Mouse (Mus musculus) liver, embryonic 16.5 days (tissue): ENCODE data around the gene Ache. TPM values are rescaled to one million over a fixed set of nuclear protein-coding genes. Genes with fewer than 3 reads are reported as not detected.

ENCODE experiments used
- microRNA-seq: library from miRNA; unstranded; fragments of <30 nt; microRNA quantifications from one replicate; pipeline ENCODE4, GENCODE M21; 2016
- polyA plus RNA-seq: library from polyadenylated mRNA; unstranded; fragments of >200 nt; fragmentation: Nextera tagmentation; extraction: Ambion mirVana; gene quantifications from 2 replicates; pipeline ENCODE4 v1.2.1, GENCODE M21; 2015

Ache gene
- polyA plus RNA-seq, 1 experiment from 2014 or later, result 18.6 TPM

Small RNA genes lying within 50 kb of the gene (microRNA-seq; reads per million reads assigned to microRNA genes)
- gene Mir7036 (not detected), gene Mir8116 (not detected)

Other genes starting within 250 kb of the Ache start
- 68.6 and 73.3 TPM in 2 replicates for gene Ap1s1, start 241.4 kb upstream of the Ache start, polyA plus RNA-seq
- 0.30 and 0.34 TPM in 2 replicates for gene Serpine1, start 215.3 kb upstream of the Ache start, polyA plus RNA-seq
- 13.7 and 13.8 TPM in 2 replicates for gene Trim56, start 171.3 kb upstream of the Ache start, polyA plus RNA-seq
- gene Muc3, start 138.2 kb upstream of the Ache start, polyA plus RNA-seq, result not detected in 2 replicates
- 0.06 and 0.14 TPM in 2 replicates for gene Muc3a, start 75.1 kb upstream of the Ache start, polyA plus RNA-seq
- gene Ufsp1, start 7.1 kb downstream of the Ache start, polyA plus RNA-seq, result 7.0 and 7.8 TPM in 2 replicates
- gene Srrt, start 20.2 kb downstream of the Ache start, polyA plus RNA-seq, result 68.0 and 69.7 TPM in 2 replicates
- gene Trip6, start 26.9 kb downstream of the Ache start, polyA plus RNA-seq, result 9.3 and 9.6 TPM in 2 replicates
- 2.8 and 3.0 TPM in 2 replicates for gene Slc12a9, start 46.1 kb downstream of the Ache start, polyA plus RNA-seq
- 7.3 and 9.1 TPM in 2 replicates for gene Ephb4, start 62.6 kb downstream of the Ache start, polyA plus RNA-seq
- 0.07 and 0.11 TPM in 2 replicates for gene Zan, start 189.5 kb downstream of the Ache start, polyA plus RNA-seq
- 28.1 and 28.3 TPM in 2 replicates for gene Pop7, start 215.0 kb downstream of the Ache start, polyA plus RNA-seq
- 2.8 and 3.1 TPM in 2 replicates for gene Gigyf1, start 231.0 kb downstream of the Ache start, polyA plus RNA-seq
- 0.81 and 1.2 TPM in 2 replicates for gene Epo, start 245.7 kb downstream of the Ache start, polyA plus RNA-seq
- gene Gnb2, start 246.0 kb downstream of the Ache start, polyA plus RNA-seq, result 125 and 127 TPM in 2 replicates